ENCODE assay signal across 26 mouse cellular contexts in genomic region chr17:44724255-44724654, GRCm38 (mm10). TPM values are rescaled to one million over a fixed set of nuclear protein-coding genes. Genes with fewer than 3 reads are reported as not detected.
DNase-seq lines count a peak whose midpoint lies in the region; ATAC-seq and TF ChIP-seq lines count a peak whose summit lies in the region.
"Had no signal": no experiment of that assay in that cellular context is flagged by ENCODE, and none has a peak within 500 bp of the region (broad histone marks: within the 10 kb centered on the region; RNA-seq: fewer than 3 reads in every experiment).

No protein-coding gene starts in this region.

- no peak overlapping the region for H3K9ac ChIP-seq in embryonic facial prominence, embryonic 11.5 days (replicated peaks; ENCODE audit: low read length)
- no peak overlapping the region for H3K9ac ChIP-seq in embryonic facial prominence, embryonic 14.5 days (ENCODE audit: low read depth, low read length)
- H3K9ac ChIP-seq in limb, embryonic 14.5 days (ENCODE audit: low read depth, low read length, severe bottlenecking), result no peak overlapping the region
- H3K9ac ChIP-seq in kidney, embryonic 14.5 days (ENCODE audit: low read depth, low read length), result no peak overlapping the region
- H3K9ac ChIP-seq: forebrain, embryonic 12.5 days; forebrain, embryonic 15.5 days; heart, embryonic 12.5 days; heart, embryonic 15.5 days; hindbrain, embryonic 14.5 days had no signal

- TF ChIP-seq POLR2A in limb, embryonic 14.5 days (IDR thresholded peaks at IDR 0.05; ENCODE audit: borderline replicate concordance, extremely low read depth, insufficient read depth, insufficient read length), result no peak
- no peak for TF ChIP-seq POLR2A in kidney, adult 2 months (IDR thresholded peaks at IDR 0.05; ENCODE audit: low read depth, low read length)

- WGBS in embryonic facial prominence, embryonic 11.5 days, result 60% methylated on average over 11 of the region's 11 CpGs
- 76% methylated on average over 11 of the region's 11 CpGs for WGBS in embryonic facial prominence, embryonic 10.5 days
- 42% methylated on average over 11 of the region's 11 CpGs for WGBS in embryonic facial prominence, embryonic 14.5 days
- WGBS in limb, embryonic 14.5 days, result 25% methylated on average over 11 of the region's 11 CpGs
- WGBS in kidney, adult 2 months, result 78% methylated on average over 11 of the region's 11 CpGs
- WGBS in kidney, embryonic 14.5 days, result 77% methylated on average over 11 of the region's 11 CpGs

- H3K27ac ChIP-seq in embryonic facial prominence, embryonic 11.5 days (replicated peaks; ENCODE audit: low read depth, low read length), result no peak overlapping the region
- no peak overlapping the region for H3K27ac ChIP-seq in embryonic facial prominence, embryonic 10.5 days (replicated peaks)
- peak overlapping the region; percentile 44; the same call in 1 of the 2 replicates for H3K27ac ChIP-seq in embryonic facial prominence, embryonic 14.5 days (replicated peaks; ENCODE audit: low read depth, low read length)
- H3K27ac ChIP-seq in limb, embryonic 14.5 days (replicated peaks; ENCODE audit: low read depth, low read length), result no peak overlapping the region
- H3K27ac ChIP-seq in kidney, adult 2 months (ENCODE audit: insufficient read depth, low read depth, low read length), result no peak overlapping the region
- no peak overlapping the region for H3K27ac ChIP-seq in kidney, embryonic 14.5 days (ENCODE audit: low read depth, low read length)
- H3K27ac ChIP-seq: forebrain, embryonic 12.5 days; forebrain, embryonic 15.5 days; heart, embryonic 15.5 days; hindbrain, embryonic 14.5 days; hindbrain, postnatal 0 days had no signal

- H3K4me3 ChIP-seq in embryonic facial prominence, embryonic 11.5 days (ENCODE audit: low read depth, low read length), result no peak overlapping the region
- no peak overlapping the region for H3K4me3 ChIP-seq in embryonic facial prominence, embryonic 10.5 days
- peak overlapping the region; percentile 50 for H3K4me3 ChIP-seq in E14TG2a.4 (replicated peaks; ENCODE audit: low read length)
- peak overlapping the region; percentile 4; the same call in 1 of the 2 replicates for H3K4me3 ChIP-seq in embryonic facial prominence, embryonic 14.5 days (ENCODE audit: low read depth, low read length)
- H3K4me3 ChIP-seq in limb, embryonic 14.5 days (replicated peaks; ENCODE audit: low read length), result no peak overlapping the region
- H3K4me3 ChIP-seq in kidney, adult 2 months (ENCODE audit: insufficient read depth, low read depth, low read length), result no peak overlapping the region
- H3K4me3 ChIP-seq in kidney, embryonic 14.5 days (ENCODE audit: low read length), result no peak overlapping the region
- H3K4me3 ChIP-seq: forebrain, embryonic 12.5 days; forebrain, embryonic 15.5 days; heart, embryonic 12.5 days; heart, embryonic 15.5 days had no signal

- no peak for TF ChIP-seq CTCF in E14TG2a.4 (conservative IDR thresholded peaks at IDR 0.05; ENCODE audit: low read length)
- TF ChIP-seq CTCF in kidney, adult 2 months (conservative IDR thresholded peaks at IDR 0.05; ENCODE audit: insufficient read depth, insufficient read length, low read depth, low read length), result no peak

- no peaks in the 10 kb centered on the region for H3K4me1 ChIP-seq in embryonic facial prominence, embryonic 11.5 days (ENCODE audit: control insufficient read depth, insufficient read depth, low read length)
- 0 out of 2 replicates have a peak, but pooled peaks cover 8% of the 10 kb centered on the region for H3K4me1 ChIP-seq in embryonic facial prominence, embryonic 10.5 days
- H3K4me1 ChIP-seq in E14TG2a.4 (replicated peaks; ENCODE audit: low read depth, low read length), result 0 out of 2 replicates have a peak, but pooled peaks cover 4% of the 10 kb centered on the region
- H3K4me1 ChIP-seq in embryonic facial prominence, embryonic 14.5 days (ENCODE audit: control insufficient read depth, insufficient read depth, low read length), result peaks cover 18% of the 10 kb centered on the region
- peaks cover 14% of the 10 kb centered on the region; the same call in 1 of the 2 replicates for H3K4me1 ChIP-seq in limb, embryonic 14.5 days (ENCODE audit: control insufficient read depth, insufficient read depth, low read length)
- H3K4me1 ChIP-seq in kidney, adult 2 months (ENCODE audit: control insufficient read depth, insufficient read depth, low read length), result no peaks in the 10 kb centered on the region
- H3K4me1 ChIP-seq in kidney, embryonic 14.5 days (ENCODE audit: control insufficient read depth, insufficient read depth, low read length), result no peaks in the 10 kb centered on the region
- H3K4me1 ChIP-seq: forebrain, embryonic 12.5 days; forebrain, embryonic 15.5 days; heart, embryonic 12.5 days; heart, embryonic 15.5 days had no signal

- H3K9me3 ChIP-seq in embryonic facial prominence, embryonic 11.5 days (replicated peaks; ENCODE audit: control insufficient read depth, low read length), result no peaks in the 10 kb centered on the region
- no peaks in the 10 kb centered on the region for H3K9me3 ChIP-seq in embryonic facial prominence, embryonic 10.5 days
- H3K9me3 ChIP-seq in E14TG2a.4 (ENCODE audit: low read length), result no peaks in the 10 kb centered on the region
- no peaks in the 10 kb centered on the region for H3K9me3 ChIP-seq in embryonic facial prominence, embryonic 14.5 days (ENCODE audit: control insufficient read depth, low read length)
- no peaks in the 10 kb centered on the region for H3K9me3 ChIP-seq in limb, embryonic 14.5 days (ENCODE audit: control insufficient read depth, low read length)
- H3K9me3 ChIP-seq in kidney, embryonic 14.5 days (ENCODE audit: control insufficient read depth, low read length), result no peaks in the 10 kb centered on the region
- H3K9me3 ChIP-seq: forebrain, embryonic 12.5 days; forebrain, embryonic 15.5 days; heart, embryonic 12.5 days; heart, embryonic 15.5 days had no signal

- no peaks in the 10 kb centered on the region for H3K27me3 ChIP-seq in embryonic facial prominence, embryonic 11.5 days (ENCODE audit: control insufficient read depth, insufficient read depth, low read length)
- H3K27me3 ChIP-seq in embryonic facial prominence, embryonic 10.5 days (replicated peaks; ENCODE audit: low read depth, poor library complexity, severe bottlenecking), result peaks cover 20% of the 10 kb centered on the region
- H3K27me3 ChIP-seq in E14TG2a.4 (ENCODE audit: insufficient read depth, low read length), result peaks cover 13% of the 10 kb centered on the region
- H3K27me3 ChIP-seq in embryonic facial prominence, embryonic 14.5 days (replicated peaks; ENCODE audit: control insufficient read depth, insufficient read depth, low read length), result no peaks in the 10 kb centered on the region
- peaks cover 5% of the 10 kb centered on the region; the same call in 1 of the 2 replicates for H3K27me3 ChIP-seq in limb, embryonic 14.5 days (ENCODE audit: control insufficient read depth, insufficient read depth, low read length)
- H3K27me3 ChIP-seq in kidney, adult 2 months (replicated peaks; ENCODE audit: control insufficient read depth, insufficient read depth, low read length), result no peaks in the 10 kb centered on the region
- H3K27me3 ChIP-seq in kidney, embryonic 14.5 days (ENCODE audit: control insufficient read depth, insufficient read depth, low read length), result peaks cover 3% of the 10 kb centered on the region; the same call in 1 of the 2 replicates
- H3K27me3 ChIP-seq: forebrain, embryonic 15.5 days; Patski had no signal

- no peaks in the 10 kb centered on the region for H3K36me3 ChIP-seq in embryonic facial prominence, embryonic 11.5 days (replicated peaks; ENCODE audit: control insufficient read depth, insufficient read depth, low read depth, low read length)
- H3K36me3 ChIP-seq in embryonic facial prominence, embryonic 10.5 days (replicated peaks), result no peaks in the 10 kb centered on the region
- H3K36me3 ChIP-seq in E14TG2a.4 (ENCODE audit: insufficient read depth, low read length), result no peaks in the 10 kb centered on the region
- H3K36me3 ChIP-seq in embryonic facial prominence, embryonic 14.5 days (ENCODE audit: control insufficient read depth, insufficient read depth, low read length), result peaks cover 9% of the 10 kb centered on the region; the same call in 1 of the 2 replicates
- H3K36me3 ChIP-seq in limb, embryonic 14.5 days (ENCODE audit: control insufficient read depth, insufficient read depth, low read length), result no peaks in the 10 kb centered on the region
- no peaks in the 10 kb centered on the region for H3K36me3 ChIP-seq in kidney, adult 2 months (ENCODE audit: control insufficient read depth, insufficient read depth, low read length)
- no peaks in the 10 kb centered on the region for H3K36me3 ChIP-seq in kidney, embryonic 14.5 days (ENCODE audit: control insufficient read depth, insufficient read depth, low read length)
- H3K36me3 ChIP-seq: forebrain, embryonic 12.5 days; forebrain, embryonic 15.5 days; G1E; heart, embryonic 12.5 days; heart, embryonic 15.5 days had no signal

- no peak for ATAC-seq in embryonic facial prominence, embryonic 11.5 days (replicated peaks; ENCODE audit: insufficient number of reproducible peaks, low FRiP score, low TSS enrichment, low read depth)
- no peak for ATAC-seq in embryonic facial prominence, embryonic 14.5 days (ENCODE audit: low read depth)
- ATAC-seq in limb, embryonic 14.5 days (ENCODE audit: low FRiP score, low read depth), result peak; percentile 60; the same call in 1 of the 2 replicates
- ATAC-seq in kidney, embryonic 14.5 days (ENCODE audit: low FRiP score, low TSS enrichment), result no peak
- ATAC-seq: forebrain, embryonic 15.5 days; hindbrain, postnatal 0 days; inflammation-experienced regulatory T-cells, adult 6 months; Patski had no signal

- H3K4me2 ChIP-seq in embryonic facial prominence, embryonic 11.5 days (ENCODE audit: low read depth, low read length), result no peak overlapping the region
- H3K4me2 ChIP-seq in embryonic facial prominence, embryonic 14.5 days (ENCODE audit: low read depth, low read length), result peak overlapping the region; percentile 37
- H3K4me2 ChIP-seq in limb, embryonic 14.5 days (replicated peaks; ENCODE audit: low read depth, low read length, severe bottlenecking), result peak overlapping the region; percentile 11; the same call in 1 of the 2 replicates
- no peak overlapping the region for H3K4me2 ChIP-seq in kidney, embryonic 14.5 days (replicated peaks; ENCODE audit: low read depth, low read length)
- H3K4me2 ChIP-seq: forebrain, embryonic 12.5 days; forebrain, embryonic 15.5 days; heart, embryonic 12.5 days; heart, embryonic 15.5 days; hindbrain, embryonic 14.5 days had no signal

- peak; percentile 45 for DNase-seq in embryonic facial prominence, embryonic 11.5 days (ENCODE audit: low spot score)
- DNase-seq in embryonic facial prominence, embryonic 10.5 days (ENCODE audit: low spot score), result no peak
- DNase-seq in embryonic facial prominence, embryonic 14.5 days (ENCODE audit: low spot score), result peak; percentile 47
- DNase-seq in limb, embryonic 14.5 days (ENCODE audit: low spot score), result peak; percentile 30
- DNase-seq in kidney, adult 2 months, result no peak
- DNase-seq in heart, postnatal 36 days, result no peak
- DNase-seq: adrenal gland, postnatal 10 days; cerebellum, adult 11 months; cerebellum, adult 2 months; cerebellum, adult 9-11 months; cerebellum, postnatal 25 days; gastrocnemius, postnatal 25 days; heart, adult 18-20 months; heart, postnatal 10 days; heart, postnatal 4 days had no signal

- intact Hi-C loops in heart, postnatal 36 days (cut with DNase I), result no loop called here

RNA-seq across cellular contexts. Expression of gene Supt3, which starts 52.7 kb away (rescaled TPM):
- 32.1 and 33.2 TPM in 2 replicates for polyA plus RNA-seq in embryonic facial prominence, embryonic 11.5 days (2014; fragmentation: Nextera tagmentation; extraction: Ambion mirVana)
- polyA plus RNA-seq in embryonic facial prominence, embryonic 10.5 days (2016; fragmentation: Nextera tagmentation; extraction: Ambion mirVana), result 24.6 and 27.5 TPM in 2 replicates
- 17.6 and 19.8 TPM in 2 replicates for polyA plus RNA-seq in embryonic facial prominence, embryonic 14.5 days (2014; fragmentation: Nextera tagmentation; extraction: Ambion mirVana)
- polyA plus RNA-seq in limb, embryonic 14.5 days (2012; rRNA removed), result 9.6 and 10.5 TPM in 2 replicates
- polyA plus RNA-seq in limb, embryonic 14.5 days (2014; fragmentation: Nextera tagmentation; extraction: Ambion mirVana), result 21.3 and 23.7 TPM in 2 replicates
- 5.5 and 6.4 TPM in 2 replicates for polyA plus RNA-seq in kidney, adult 2 months (2012; rRNA removed)
- polyA plus RNA-seq in kidney, embryonic 14.5 days (2014; fragmentation: Nextera tagmentation; extraction: Ambion mirVana), result 22.4 and 26.5 TPM in 2 replicates
- 10 to 100 TPM; 14.4 to 15.6 TPM for total RNA-seq in heart, postnatal 36 days (2021)

Comparison
In these comparisons a context has a peak if more than half of its experiments do, and no peak if none do; other contexts are left out.
1. DNase-seq: peak in embryonic facial prominence, embryonic 11.5 days (single experiment), embryonic facial prominence, embryonic 14.5 days (single experiment) and limb, embryonic 14.5 days (single experiment); none in embryonic facial prominence, embryonic 10.5 days (single experiment), kidney, adult 2 months (single experiment) and heart, postnatal 36 days (0 of 2).
2. H3K4me2 ChIP-seq: peak in embryonic facial prominence, embryonic 14.5 days (single experiment) and limb, embryonic 14.5 days (single experiment); none in embryonic facial prominence, embryonic 11.5 days (single experiment) and kidney, embryonic 14.5 days (single experiment).
3. H3K4me3 ChIP-seq: peak in E14TG2a.4 (single experiment) and embryonic facial prominence, embryonic 14.5 days (single experiment); none in embryonic facial prominence, embryonic 11.5 days (single experiment), embryonic facial prominence, embryonic 10.5 days (single experiment), limb, embryonic 14.5 days (single experiment), kidney, adult 2 months (single experiment) and kidney, embryonic 14.5 days (single experiment).